Mouse (Mus musculus) gastrocnemius, adult 8-10 months (tissue): ENCODE data around the gene Hrc. TPM values are rescaled to one million over a fixed set of nuclear protein-coding genes. Genes with fewer than 3 reads are reported as not detected.

Experiments used
- DNase-seq, 2 experiments: peaks; one replicate each; pipeline ENCODE4 v3.0.0; 2022; ENCODE audit warnings: low spot score in 2 of 2
- total RNA-seq, 4 experiments: library from RNA; stranded (reverse); gene quantifications; 2 replicates each; pipeline ENCODE4 v1.2.4; 2022

The Hrc gene
- total RNA-seq, 4 experiments from 2014 or later, result 700 to 858 (median 833) TPM

GRCm38 (mm10) chr7:45365742-45366651, 30.9 kb downstream of the Hrc start:
- no peak for DNase-seq

GRCm38 (mm10) chr7:45366652-45367019, 31.5 kb downstream of the Hrc start, which contains the start of gene Ppfia3:
Gene Ppfia3 (minus strand): TSS chr7:45367019.
- no peak for DNase-seq

DNA sequence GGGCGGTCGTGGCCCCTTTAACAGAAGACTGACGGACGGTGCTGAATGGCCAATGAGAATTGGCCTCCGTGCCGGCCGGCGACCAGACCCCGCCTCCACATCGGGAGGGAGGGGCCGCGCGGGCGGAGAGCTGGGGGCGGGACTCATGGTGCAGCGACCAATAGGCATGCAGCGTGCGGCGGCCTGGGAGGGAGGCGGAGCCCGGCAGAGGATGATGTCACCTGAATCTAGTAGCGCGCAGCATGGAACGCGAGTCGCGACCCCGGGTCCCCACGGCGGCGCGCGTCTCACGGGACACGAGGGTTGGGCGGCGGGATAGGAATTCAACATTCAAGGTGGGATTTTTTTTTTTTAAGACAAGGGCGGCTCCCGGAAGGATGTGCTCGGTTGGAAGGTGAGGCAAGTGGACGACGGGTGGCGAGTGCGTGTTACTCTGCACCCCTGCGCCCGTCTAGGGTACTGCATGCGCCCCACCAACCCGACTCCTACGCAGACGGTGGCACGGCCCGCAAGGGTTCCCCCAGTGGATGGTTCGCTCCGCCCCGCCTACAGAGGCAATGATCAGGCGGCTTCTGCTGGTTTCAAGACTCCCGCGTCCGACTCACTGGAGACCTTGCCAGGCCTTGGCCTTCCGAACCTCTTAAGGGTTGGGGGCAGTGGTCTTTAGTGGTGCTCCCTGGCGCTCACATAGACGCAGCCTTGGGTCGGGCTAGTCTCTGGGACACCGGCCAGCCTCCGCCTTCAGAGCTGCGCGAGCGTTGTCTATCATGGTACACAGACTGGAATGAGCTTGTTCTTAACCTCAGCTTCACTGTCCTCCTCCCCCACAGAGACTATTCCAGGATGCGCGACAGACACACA, 32.2 kb downstream of the Hrc start:
- DNase-seq, result peak; percentile 94

GRCm38 (mm10) chr7:45368178-45368577, 33.1 kb downstream of the Hrc start:
- DNase-seq, result no peak

DNA sequence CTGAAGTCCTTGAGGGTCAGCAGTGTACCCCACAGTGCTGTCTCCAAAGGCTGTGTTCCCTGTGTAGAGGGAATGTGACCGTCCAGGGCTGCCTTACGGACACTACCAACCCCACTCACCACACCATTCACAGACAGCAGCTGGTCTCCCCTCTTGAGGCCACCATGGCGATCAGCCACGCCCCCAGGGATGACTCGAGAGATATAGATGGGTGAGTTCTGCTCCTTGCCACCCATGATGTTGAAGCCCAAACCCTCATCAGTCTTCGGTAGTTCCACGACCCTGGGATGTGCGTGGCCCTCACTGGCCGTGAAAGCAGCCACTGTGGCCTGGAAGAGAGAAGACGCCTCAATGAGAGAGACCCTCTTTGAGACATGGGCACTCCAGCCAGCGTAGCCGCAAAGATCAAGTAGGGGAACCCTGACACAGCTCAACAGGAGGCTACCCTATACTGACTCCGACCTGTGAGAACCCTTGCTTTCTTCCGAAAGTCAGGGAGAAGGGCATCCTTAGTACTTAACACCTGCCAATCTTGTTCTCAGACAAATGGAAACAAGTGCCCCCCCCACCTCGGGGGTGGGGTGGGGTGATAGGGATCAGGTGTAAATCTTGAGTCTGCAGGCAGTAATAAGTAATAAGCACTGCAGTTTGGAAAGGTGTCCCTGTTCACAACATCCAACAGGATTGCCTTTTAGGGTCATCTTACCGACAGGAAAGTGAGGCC, 34.1 kb downstream of the Hrc start:
- no peak for DNase-seq

GRCm38 (mm10) chr7:45369836-45370474, 34.9 kb downstream of the Hrc start:
- DNase-seq, result no peak

DNA sequence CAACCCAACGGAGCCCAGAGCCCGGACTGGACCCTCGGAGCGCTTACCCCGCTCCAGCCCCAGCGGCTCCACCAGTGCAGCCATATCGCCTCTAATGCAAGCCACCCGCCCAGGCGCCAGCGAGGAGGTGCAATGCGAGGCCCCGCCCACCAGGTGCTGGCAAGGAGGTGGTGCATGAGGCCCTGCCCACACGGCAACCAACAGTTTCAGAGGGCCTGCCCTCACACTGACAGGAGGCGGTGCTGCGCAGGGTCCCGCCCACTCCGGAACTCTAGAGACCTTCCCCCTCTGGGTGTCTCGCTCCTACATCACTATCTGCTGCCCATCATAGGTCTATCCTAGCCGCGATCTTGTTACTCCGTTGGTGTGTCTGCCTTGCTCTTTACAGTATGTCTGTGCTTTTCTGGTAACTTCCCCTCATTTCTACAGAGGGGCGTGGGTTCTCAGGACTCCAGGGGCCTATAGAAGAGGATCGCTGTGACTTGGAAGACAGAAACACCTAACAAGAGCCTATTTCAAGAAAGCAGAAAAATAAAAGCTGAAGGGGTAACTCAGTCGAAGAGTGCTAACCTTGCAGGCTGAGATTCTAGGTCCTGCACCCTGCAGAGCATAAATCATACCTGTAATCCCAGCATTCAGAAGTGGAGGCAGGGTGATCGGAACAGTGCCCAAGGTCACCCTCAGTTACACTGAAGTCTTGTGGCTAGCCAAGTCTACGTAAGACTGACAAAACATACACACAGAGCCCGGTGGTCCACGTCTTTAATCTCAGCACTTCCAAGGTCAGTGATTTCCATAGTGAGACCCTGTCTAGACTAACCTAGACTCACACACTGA, 35.6 kb downstream of the Hrc start, which contains the start of gene Lin7b:
TSS of gene Lin7b (minus strand) at position 109 of the 837 bp plus-strand sequence.
- peak; percentile 73 to 80 for DNase-seq

- no peak for DNase-seq
Measured at GRCm38 (mm10) chr7:45372371-45372770, 37.3 kb downstream of the Hrc start.

GRCm38 (mm10) chr7:45374620-45375019, 39.5 kb downstream of the Hrc start:
- DNase-seq, result no peak

DNA sequence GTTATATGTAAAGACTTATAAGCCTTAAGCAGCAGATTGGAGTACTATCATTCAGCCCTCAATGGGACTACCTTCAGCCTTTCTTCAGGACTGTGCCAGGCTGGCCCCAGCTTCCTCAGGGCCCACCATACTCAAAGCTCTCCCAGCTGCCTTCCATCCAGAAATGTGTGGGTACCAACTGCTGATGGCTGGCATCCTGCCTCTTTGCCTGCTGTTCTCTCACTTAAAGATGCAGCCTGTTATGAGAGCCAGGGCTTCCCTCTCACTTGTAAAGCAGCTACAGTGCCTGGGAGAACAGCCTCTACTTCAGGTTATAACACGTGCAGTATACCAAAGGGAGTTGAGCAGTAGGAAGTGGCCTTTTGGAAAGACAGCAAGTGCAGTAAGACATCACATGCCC, 41.0 kb downstream of the Hrc start:
- DNase-seq, result no peak

- DNase-seq, result no peak
Measured at GRCm38 (mm10) chr7:45386077-45386476, 51.0 kb downstream of the Hrc start.

Other genes with a start within 250 kb of the Hrc start
- gene Rcn3, start 243.1 kb upstream of the Hrc start, total RNA-seq, result 10 to 100 TPM in 1 of 4 experiments, 1 to 10 TPM in 3; 4.1 to 10.2 (median 7.5) TPM
- gene Fcgrt, start 231.4 kb upstream of the Hrc start, total RNA-seq, result 10 to 100 TPM; 23.8 to 37.0 (median 30.0) TPM
- gene Rps11, start 210.9 kb upstream of the Hrc start, total RNA-seq, result 100 to 1,000 TPM; 471 to 554 (median 519) TPM
- 100 to 1,000 TPM; 647 to 843 (median 690) TPM for gene Rpl13a, start 206.5 kb upstream of the Hrc start, total RNA-seq
- gene Gm45713, start 199.1 kb upstream of the Hrc start, total RNA-seq, result not detected
- gene Flt3l, start 198.9 kb upstream of the Hrc start, total RNA-seq, result 1 to 10 TPM in 3 of 4 experiments, under 1 TPM in 1; 0.94 to 2.7 (median 2.3) TPM
- gene Pih1d1, start 181.0 kb upstream of the Hrc start, total RNA-seq, result 10 to 100 TPM; 34.6 to 42.1 (median 38.3) TPM
- gene Aldh16a1, start 180.7 kb upstream of the Hrc start, total RNA-seq, result 10 to 100 TPM; 10.4 to 16.9 (median 13.7) TPM
- under 1 TPM; 0.21 to 0.39 (median 0.31) TPM for gene Slc17a7, start 171.3 kb upstream of the Hrc start, total RNA-seq
- not detected for gene Gfy, start 155.7 kb upstream of the Hrc start, total RNA-seq
- gene Pth2, start 154.3 kb upstream of the Hrc start, total RNA-seq, result not detected
- gene Ccdc155, start 130.4 kb upstream of the Hrc start, total RNA-seq, result under 1 TPM in 1 of 4 experiments, not detected in 3; 0.25 TPM
- not detected for gene Dkkl1, start 123.1 kb upstream of the Hrc start, total RNA-seq
- gene Tead2, start 119.5 kb upstream of the Hrc start, total RNA-seq, result 1 to 10 TPM in 3 of 4 experiments, under 1 TPM in 1; 0.77 to 3.1 (median 1.7) TPM
- gene Cd37, start 96.2 kb upstream of the Hrc start, total RNA-seq, result 1 to 10 TPM in 3 of 4 experiments, under 1 TPM in 1; 0.15 to 2.0 (median 1.2) TPM
- not detected for gene Slc6a16, start 94.2 kb upstream of the Hrc start, total RNA-seq
- not detected for gene Slc6a21, start 57.8 kb upstream of the Hrc start, total RNA-seq
- gene Trpm4, start 1.5 kb upstream of the Hrc start, total RNA-seq, result 10 to 100 TPM; 30.7 to 35.6 (median 32.0) TPM
- gene Ppfia3, start 31.7 kb downstream of the Hrc start, total RNA-seq, result under 1 TPM in 3 of 4 experiments, not detected in 1; 0.07 to 0.24 (median 0.09) TPM
- not detected for gene Lin7b, start 35.3 kb downstream of the Hrc start, total RNA-seq
- gene Snrnp70, start 60.5 kb downstream of the Hrc start, total RNA-seq, result 10 to 100 TPM; 45.4 to 74.5 (median 59.9) TPM
- gene Kcna7, start 70.4 kb downstream of the Hrc start, total RNA-seq, result 10 to 100 TPM; 78.8 to 94.6 (median 88.3) TPM
- gene Ntf5, start 78.4 kb downstream of the Hrc start, total RNA-seq, result 1 to 10 TPM; 3.7 to 4.9 (median 4.3) TPM
- gene Lhb, start 85.5 kb downstream of the Hrc start, total RNA-seq, result under 1 TPM in 2 of 4 experiments, not detected in 2; 0.46 to 0.61 TPM
- gene Gys1, start 99.6 kb downstream of the Hrc start, total RNA-seq, result 100 to 1,000 TPM; 265 to 308 (median 299) TPM
- gene Ruvbl2, start 102.8 kb downstream of the Hrc start, total RNA-seq, result 10 to 100 TPM; 22.4 to 28.6 (median 24.0) TPM
- gene Ftl1, start 124.6 kb downstream of the Hrc start, total RNA-seq, result 100 to 1,000 TPM in 3 of 4 experiments, 10 to 100 TPM in 1; 83.2 to 132 (median 121) TPM
- gene Bax, start 131.6 kb downstream of the Hrc start, total RNA-seq, result 10 to 100 TPM; 14.5 to 17.8 (median 15.3) TPM
- not detected for gene Tulp2, start 146.6 kb downstream of the Hrc start, total RNA-seq
- 10 to 100 TPM in 3 of 4 experiments, 1 to 10 TPM in 1; 9.7 to 19.4 (median 11.8) TPM for gene Gm45808, start 151.5 kb downstream of the Hrc start, total RNA-seq
- 10 to 100 TPM; 22.2 to 29.9 (median 27.6) TPM for gene Dhdh, start 153.5 kb downstream of the Hrc start, total RNA-seq
- 10 to 100 TPM; 51.1 to 66.1 (median 56.8) TPM for gene Nucb1, start 175.1 kb downstream of the Hrc start, total RNA-seq
- 10 to 100 TPM; 19.6 to 34.3 (median 29.4) TPM for gene Ppp1r15a, start 191.0 kb downstream of the Hrc start, total RNA-seq
- gene Plekha4, start 191.0 kb downstream of the Hrc start, total RNA-seq, result 1 to 10 TPM; 1.4 to 5.4 (median 4.6) TPM
- 1 to 10 TPM in 1 of 4 experiments, under 1 TPM in 2, not detected in 1; 0.52 to 2.8 (median 0.56) TPM for gene Hsd17b14, start 219.6 kb downstream of the Hrc start, total RNA-seq
- 100 to 1,000 TPM in 1 of 4 experiments, 10 to 100 TPM in 3; 82.2 to 107 (median 91.8) TPM for gene Bcat2, start 234.9 kb downstream of the Hrc start, total RNA-seq